Mouse (Mus musculus) embryo, embryonic 10.5 days (tissue): ENCODE measurements around the gene Gosr2.

ENCODE experiments used
- DNase-seq: peaks from one replicate; pipeline ENCODE4 v3.0.0-alpha.2; 2015; ENCODE audit warnings: low spot score

The Gosr2 gene

GRCm38 (mm10) chr11:103688980-103689378 lies 8.7 kb downstream of the Gosr2 start:
- DNase-seq, result peak; percentile 29

- no peak for DNase-seq
Observed at GRCm38 (mm10) chr11:103688271-103688979, 9.3 kb downstream of the Gosr2 start.

- DNase-seq, result no peak
Observed at GRCm38 (mm10) chr11:103686706-103687105, 11.0 kb downstream of the Gosr2 start.

GRCm38 (mm10) chr11:103685261-103685736 lies 12.4 kb downstream of the Gosr2 start:
- DNase-seq, result no peak

- DNase-seq, result no peak
Observed at GRCm38 (mm10) chr11:103683667-103684334, 13.9 kb downstream of the Gosr2 start.

- peak; percentile 63 for DNase-seq
Observed at GRCm38 (mm10) chr11:103677042-103677441, 20.7 kb downstream of the Gosr2 start.

- DNase-seq, result peak; percentile 79
Observed at GRCm38 (mm10) chr11:103675556-103675955, 22.1 kb downstream of the Gosr2 start.

- no peak for DNase-seq
Observed at GRCm38 (mm10) chr11:103666907-103667426, 30.7 kb downstream of the Gosr2 start.

- no peak for DNase-seq
Observed at GRCm38 (mm10) chr11:103666181-103666906, 31.4 kb downstream of the Gosr2 start.

GRCm38 (mm10) chr11:103665695-103666094 lies 32.0 kb downstream of the Gosr2 start:
- DNase-seq, result no peak

GRCm38 (mm10) chr11:103663119-103663518 lies 34.6 kb downstream of the Gosr2 start:
- DNase-seq, result no peak

- DNase-seq, result no peak
Observed at GRCm38 (mm10) chr11:103662546-103662945, 35.2 kb downstream of the Gosr2 start.

GRCm38 (mm10) chr11:103661863-103662262 lies 35.8 kb downstream of the Gosr2 start:
- DNase-seq, result no peak

- no peak for DNase-seq
Observed at GRCm38 (mm10) chr11:103658189-103658588, 39.5 kb downstream of the Gosr2 start.

- peak; percentile 81 for DNase-seq
Observed at GRCm38 (mm10) chr11:103656520-103656919, 41.2 kb downstream of the Gosr2 start.

- no peak for DNase-seq
Observed at GRCm38 (mm10) chr11:103653359-103653965, 44.2 kb downstream of the Gosr2 start.

- no peak for DNase-seq
Observed at GRCm38 (mm10) chr11:103651426-103651825, 46.3 kb downstream of the Gosr2 start.

- DNase-seq, result peak; percentile 31
Observed at GRCm38 (mm10) chr11:103649983-103650493, 47.7 kb downstream of the Gosr2 start.

- peak; percentile 19 for DNase-seq
Observed at GRCm38 (mm10) chr11:103649301-103649982, 48.3 kb downstream of the Gosr2 start, which contains the start of gene Rprml. Gene Rprml (plus strand): TSS chr11:103649570.

- no peak for DNase-seq
Observed at GRCm38 (mm10) chr11:103648656-103649055, 49.0 kb downstream of the Gosr2 start.
